In the genomic region with DNA sequence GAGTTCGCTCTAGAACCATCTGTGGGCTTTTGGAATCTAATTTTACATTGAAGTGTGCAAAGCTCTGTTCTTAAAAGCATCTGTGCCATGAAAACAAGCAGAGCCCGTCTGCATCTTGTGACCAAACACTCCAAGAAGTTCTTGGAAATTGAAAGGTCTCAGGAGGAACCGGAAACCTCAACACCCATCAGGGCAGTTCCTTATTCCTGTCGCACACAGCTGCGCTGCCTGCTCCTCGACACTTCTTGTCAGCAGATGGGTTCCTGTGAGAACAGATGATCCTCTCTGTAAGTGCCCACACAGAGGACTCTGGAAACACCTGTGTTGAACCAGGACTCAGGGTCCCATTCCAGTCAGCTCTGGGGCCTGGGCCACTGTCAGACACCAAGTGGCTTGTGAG, we compare ENCODE assay signal across 8 mouse cellular contexts.
A peak's percentile ranks its signal among the peaks of the same experiment; 100 is the strongest.
DNase-seq lines count a peak whose midpoint lies in the region; ATAC-seq lines count a peak whose summit lies in the region.

No protein-coding gene starts in this region.

- H3K27ac ChIP-seq in heart, embryonic 13.5 days (replicated peaks): peak overlapping the region; percentile 32; the same call in 1 of the 2 replicates
- peak overlapping the region; percentile 53; the same call in 1 of the 2 replicates for H3K27ac ChIP-seq in liver, embryonic 13.5 days

- 0 out of 2 replicates have a peak, but pooled peaks have one; percentile 13 for ATAC-seq in frontal cortex, adult (ENCODE audit: low TSS enrichment)
- ATAC-seq in heart, embryonic 13.5 days (ENCODE audit: extremely low read depth, insufficient number of reproducible peaks, low FRiP score, low TSS enrichment): no peak
- peak; percentile 47; the same call in 1 of the 2 replicates for ATAC-seq in liver, embryonic 13.5 days (ENCODE audit: low read depth)

- H3K4me3 ChIP-seq in heart, embryonic 13.5 days: no peak overlapping the region
- no peak overlapping the region for H3K4me3 ChIP-seq in liver, embryonic 13.5 days (replicated peaks)

- no peaks in the 10 kb centered on the region for H3K36me3 ChIP-seq in heart, embryonic 13.5 days
- H3K36me3 ChIP-seq in liver, embryonic 13.5 days: no peaks in the 10 kb centered on the region

- H3K4me1 ChIP-seq in heart, embryonic 13.5 days: peaks cover 65% of the 10 kb centered on the region
- H3K4me1 ChIP-seq in liver, embryonic 13.5 days (replicated peaks): peaks cover 16% of the 10 kb centered on the region

- no peaks in the 10 kb centered on the region for H3K9me3 ChIP-seq in heart, embryonic 13.5 days
- no peaks in the 10 kb centered on the region for H3K9me3 ChIP-seq in liver, embryonic 13.5 days (replicated peaks)

- DNase-seq in frontal cortex, postnatal 25 days (ENCODE audit: low spot score in 2 of 2): no peak
- peak; percentile 47 for DNase-seq in CD4-positive helper T cell, adult 2 months (ENCODE audit: low read depth, low spot score)
- no peak for DNase-seq in liver, embryonic 13.5 days
- DNase-seq in spleen, postnatal 36 days (ENCODE audit: low spot score in 2 of 2): peak; percentile 64 to 74
- no peak for DNase-seq in testis, postnatal 10 days (ENCODE audit: low spot score)
- DNase-seq in kidney, adult 8-10 months: no peak

- no peaks in the 10 kb centered on the region for H3K27me3 ChIP-seq in heart, embryonic 13.5 days (replicated peaks)
- no peaks in the 10 kb centered on the region for H3K27me3 ChIP-seq in liver, embryonic 13.5 days

- H3K4me2 ChIP-seq in heart, embryonic 13.5 days: no peak overlapping the region
- H3K4me2 ChIP-seq in liver, embryonic 13.5 days: 0 out of 2 replicates have a peak overlapping the region, but pooled peaks have one; percentile 19

- no peak overlapping the region for H3K9ac ChIP-seq in heart, embryonic 13.5 days
- H3K9ac ChIP-seq in liver, embryonic 13.5 days: no peak overlapping the region

- 78% methylated on average over 6 of the region's 6 CpGs for WGBS in heart, embryonic 13.5 days
- WGBS in liver, embryonic 13.5 days (ENCODE audit: insufficient replicate concordance): 23% methylated on average over 6 of the region's 6 CpGs

Comparison
In these comparisons a context has a peak if more than half of its experiments do, and no peak if none do; other contexts are left out.
1. DNase-seq: peak in CD4-positive helper T cell, adult 2 months (single experiment) and spleen, postnatal 36 days (2 of 2); none in frontal cortex, postnatal 25 days (0 of 2), liver, embryonic 13.5 days (single experiment), testis, postnatal 10 days (single experiment) and kidney, adult 8-10 months (0 of 2).